Mouse (Mus musculus) limb, embryonic 14.5 days (tissue): Measurements from ENCODE around the gene Olfr1008. TPM values are rescaled to one million over a fixed set of nuclear protein-coding genes. Genes with fewer than 3 reads are reported as not detected.
"Not testable (repeated sequence)": the region's sequence is repeated elsewhere in the genome, so short reads cannot be mapped to it uniquely, and the experiment has no call there.

Experiments
- ATAC-seq: fragments of 200-750 bp; cut with Nextera tagmentation; 2 replicates; pipeline ENCODE4 v1.8.0; 2017; ENCODE audit warnings: low read depth, moderate number of reproducible peaks, moderate TSS enrichment; ENCODE audit not compliant: low FRiP score
- DNase-seq: peaks from one replicate; pipeline ENCODE4 v3.0.0-alpha.2; 2015; ENCODE audit warnings: low spot score
- H3K27ac ChIP-seq: fragments of 300-500 bp; sonication (generic); replicated peaks from 2 replicates; pipeline ENCODE4 v1.5.1; 2014; ENCODE audit warnings: low read depth, mild to moderate bottlenecking, low read length, moderate library complexity, mixed read lengths
- H3K27me3 ChIP-seq: fragments of 300-500 bp; sonication (generic); 2 replicates; pipeline ENCODE4 v1.6.1; 2014; ENCODE audit warnings: low read length, mixed read lengths; ENCODE audit not compliant: control insufficient read depth, insufficient read depth
- H3K36me3 ChIP-seq: fragments of 300-500 bp; sonication (generic); 2 replicates; pipeline ENCODE4 v1.6.1; 2014; ENCODE audit warnings: mild to moderate bottlenecking, low read length, moderate library complexity, mixed read lengths; ENCODE audit not compliant: control insufficient read depth, insufficient read depth
- H3K4me1 ChIP-seq: fragments of 300-500 bp; sonication (generic); 2 replicates; pipeline ENCODE4 v1.6.1; 2014; ENCODE audit warnings: antibody characterized with exemption, low read length, mixed read lengths; ENCODE audit not compliant: control insufficient read depth, insufficient read depth
- H3K4me2 ChIP-seq: fragments of 300-500 bp; sonication (generic); replicated peaks from 2 replicates; pipeline ENCODE4 v1.6.1; 2014; ENCODE audit warnings: low read depth, mild to moderate bottlenecking, low read length, moderate library complexity; ENCODE audit not compliant: severe bottlenecking
- H3K4me3 ChIP-seq: fragments of 300-500 bp; sonication (generic); replicated peaks from 2 replicates; pipeline ENCODE4 v1.5.1; 2014; ENCODE audit warnings: low read length
- H3K9ac ChIP-seq: fragments of 300-500 bp; sonication (generic); 2 replicates; pipeline ENCODE4 v1.6.1; 2014; ENCODE audit warnings: mild to moderate bottlenecking, low read depth, low read length, moderate library complexity; ENCODE audit not compliant: severe bottlenecking
- H3K9me3 ChIP-seq: fragments of 300-500 bp; sonication (generic); 2 replicates; pipeline ENCODE4 v1.6.1; 2016; ENCODE audit warnings: low read length; ENCODE audit not compliant: control insufficient read depth
- POLR2A ChIP-seq: fragments of 200-500 bp; IDR thresholded peaks from 2 replicates; pipeline ENCODE4 v1.8.0; 2012; ENCODE audit warnings: inconsistent platforms, mild to moderate bottlenecking, moderate library complexity, borderline replicate concordance; ENCODE audit not compliant: insufficient read depth, insufficient read length; ENCODE audit errors: extremely low read depth
- WGBS: fragments of 180-500 bp; shearing (Covaris S2); extraction: QIAGEN DNeasy Blood & Tissue Kit; methylation state at CpG from one replicate; pipeline ENCODE4 v1.1.7; 2014; 5-methylcytosine and 5-hydroxymethylcytosine counted together
- polyA plus RNA-seq, 2 experiments: library from polyadenylated mRNA; depleted of rRNA in 1 of 2; stranded (reverse) in 1 of 2; unstranded in 1 of 2; fragments of >200 nt; fragmentation: Nextera tagmentation in 1 of 2; extraction: Ambion mirVana in 1 of 2; gene quantifications; 2 replicates each; pipeline versions ENCODE4 v1.2.1 to v1.2.3; 2012 to 2014

Gene Olfr1008
- polyA plus RNA-seq (2012; rRNA removed): not detected in 2 replicates
- not detected in 2 replicates for polyA plus RNA-seq (2014; fragmentation: Nextera tagmentation; extraction: Ambion mirVana)

- H3K4me3 ChIP-seq: no peak within 1 kb of the TSS
- no peak within 1 kb of the TSS for H3K9ac ChIP-seq
- DNase-seq (no peak), ATAC-seq (no peak)
- H3K27me3 ChIP-seq: no peaks in the 10 kb centered on the region
- no peaks in the 10 kb centered on the region for H3K36me3 ChIP-seq
- no peak within 1 kb of the TSS for H3K4me2 ChIP-seq
- no peak within 1 kb of the TSS for H3K27ac ChIP-seq
- no peaks in the 10 kb centered on the region for H3K4me1 ChIP-seq
- TF ChIP-seq POLR2A: no peak
- no peaks in the 10 kb centered on the region for H3K9me3 ChIP-seq
Measured at GRCm38 (mm10) chr2:85689131-85689530, at the start of gene Olfr1008. TSS of gene Olfr1008 (plus strand) at chr2:85689431.

DNA sequence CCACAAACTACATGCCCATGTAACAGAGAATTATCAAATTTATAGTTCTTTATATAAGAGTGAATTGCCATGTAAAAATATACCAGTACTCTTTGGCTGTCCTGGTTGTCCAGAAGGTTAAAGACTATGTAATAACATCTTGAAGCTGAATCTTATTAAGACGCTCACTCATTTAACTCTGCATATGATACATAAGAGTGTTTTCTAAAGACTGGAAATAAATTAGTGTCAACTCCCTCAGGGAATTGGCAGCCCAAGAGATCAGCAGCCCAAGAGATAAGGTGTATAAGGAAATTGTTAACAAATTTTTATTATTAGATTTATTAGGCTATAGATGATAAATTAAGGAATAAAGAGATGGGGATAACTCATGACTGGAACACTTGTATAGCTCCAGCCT, 38.6 kb upstream of the Olfr1008 start, which contains the start of gene Olfr1002:
Olfr1002 (minus strand) TSS at position 101 of the 400 bp plus-strand sequence.
- WGBS: 89% methylated on average over 1 of the region's 1 CpGs
- no peak for TF ChIP-seq POLR2A
- Histone ChIP-seq H3K4me2 (no peak within 1 kb of the TSS), H3K4me1 (no peaks in the 10 kb centered on the region), H3K4me3 (no peak within 1 kb of the TSS), H3K36me3 (no peaks in the 10 kb centered on the region), H3K9ac (no peak within 1 kb of the TSS), H3K9me3 (no peaks in the 10 kb centered on the region), H3K27me3 (no peaks in the 10 kb centered on the region), H3K27ac (no peak within 1 kb of the TSS)
- no peak for DNase-seq
- no peak for ATAC-seq

DNA sequence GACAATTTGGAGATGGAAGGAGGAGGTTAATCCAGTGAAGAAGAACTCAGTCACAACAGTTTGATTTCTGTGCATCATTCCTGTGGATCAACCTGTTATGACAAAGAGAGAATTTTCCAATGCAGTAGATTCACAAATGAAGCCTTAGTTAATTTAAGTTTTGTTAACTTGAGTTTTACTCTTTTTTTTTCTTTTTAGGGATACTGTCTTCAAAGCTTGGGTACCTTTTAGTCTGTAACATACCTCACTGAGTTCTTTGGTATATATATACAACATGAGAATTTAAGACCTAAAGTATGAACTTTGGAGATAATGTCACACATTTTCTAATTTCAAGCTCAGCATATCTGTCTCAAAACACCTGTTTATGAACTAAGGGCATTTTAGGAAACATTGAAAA, 24.9 kb upstream of the Olfr1008 start, which contains the start of gene Olfr154:
Olfr154 (minus strand) TSS at position 101 of the 400 bp plus-strand sequence.
- not testable (repeated sequence) for H3K9me3 ChIP-seq, H3K27me3 ChIP-seq, H3K9ac ChIP-seq, H3K4me1 ChIP-seq, DNase-seq, H3K4me2 ChIP-seq, H3K27ac ChIP-seq, H3K4me3 ChIP-seq, ATAC-seq, H3K36me3 ChIP-seq

DNA sequence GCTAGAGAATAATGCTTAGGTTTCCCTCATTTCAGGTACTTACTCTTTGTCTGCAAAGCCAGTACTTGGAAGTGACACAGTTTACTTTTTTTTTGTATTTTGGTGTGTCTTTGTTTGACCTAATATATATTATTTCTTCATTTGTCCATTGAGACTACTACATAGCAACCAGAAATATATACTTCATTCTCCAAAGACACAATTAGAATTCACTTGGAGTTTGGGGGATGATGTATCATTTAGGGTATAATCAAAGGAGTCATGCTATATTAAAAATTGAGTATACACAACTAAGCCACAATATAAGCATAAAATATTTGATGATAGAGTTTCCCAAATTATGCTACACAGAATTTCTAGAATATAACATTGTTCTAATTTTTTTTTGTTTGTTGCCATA, 10.6 kb upstream of the Olfr1008 start, which contains the start of gene Olfr1006:
Olfr1006 (minus strand) TSS at position 101 of the 400 bp plus-strand sequence.
- H3K27ac ChIP-seq: no peak within 1 kb of the TSS
- H3K27me3 ChIP-seq: no peaks in the 10 kb centered on the region
- no peak within 1 kb of the TSS for H3K4me3 ChIP-seq
- ATAC-seq (no peak), DNase-seq (no peak)
- H3K36me3 ChIP-seq: no peaks in the 10 kb centered on the region
- no peaks in the 10 kb centered on the region for H3K9me3 ChIP-seq
- no peak within 1 kb of the TSS for H3K9ac ChIP-seq
- no peak within 1 kb of the TSS for H3K4me2 ChIP-seq
- H3K4me1 ChIP-seq: no peaks in the 10 kb centered on the region
- no peak for TF ChIP-seq POLR2A

DNA sequence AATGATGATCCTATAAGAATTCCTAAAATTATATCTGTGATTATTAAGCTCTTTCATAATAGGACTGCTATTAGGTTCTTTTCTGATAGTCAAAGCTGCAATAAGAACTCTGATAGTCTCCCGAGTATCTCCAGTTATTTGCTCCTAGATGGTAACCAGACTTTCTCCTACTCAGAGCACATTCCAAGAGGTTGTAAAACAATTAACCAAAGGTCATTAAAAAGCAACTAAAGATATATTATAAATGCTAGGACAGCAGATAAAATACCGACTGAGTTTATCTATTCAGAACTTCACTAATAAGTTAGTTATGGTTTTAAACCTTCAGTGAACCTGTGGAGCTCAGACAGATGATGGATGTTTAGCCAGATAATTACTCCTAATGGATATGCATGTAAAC, 21.4 kb downstream of the Olfr1008 start:
- H3K36me3 ChIP-seq, H3K4me1 ChIP-seq, H3K9ac ChIP-seq, ATAC-seq, H3K27ac ChIP-seq, H3K27me3 ChIP-seq, H3K9me3 ChIP-seq, H3K4me2 ChIP-seq, DNase-seq, H3K4me3 ChIP-seq: not testable (repeated sequence)
- WGBS: 32% methylated on average over 2 of the region's 2 CpGs

DNA sequence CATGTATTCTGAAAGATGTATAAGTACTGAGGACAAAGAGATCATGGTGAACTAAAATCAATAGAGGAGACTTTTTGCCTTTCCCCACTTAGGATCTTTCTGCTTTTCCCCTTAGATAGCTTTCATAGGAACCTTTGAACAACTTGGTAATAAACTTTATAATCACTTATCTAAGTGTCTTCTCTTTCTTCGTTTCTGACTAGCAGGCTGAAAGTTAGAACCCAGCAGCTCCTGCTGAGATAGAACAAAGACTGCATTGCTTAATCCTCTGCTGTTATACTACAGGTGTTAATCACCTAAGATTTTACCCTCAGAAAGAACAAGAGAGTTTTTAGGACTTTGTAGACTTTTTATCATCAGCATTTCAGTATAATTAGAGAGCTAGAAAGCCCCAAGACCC, 21.9 kb downstream of the Olfr1008 start:
- 27% methylated on average over 1 of the region's 1 CpGs for WGBS
- no peak overlapping the region for H3K27ac ChIP-seq
- ATAC-seq: no peak

More for the DNA sequence above, 21.9 kb downstream of the Olfr1008 start:
- TF ChIP-seq POLR2A: no peak
- Histone ChIP-seq H3K9me3 (no peaks in the 10 kb centered on the region), H3K4me2 (no peak overlapping the region), H3K9ac (no peak overlapping the region), H3K36me3 (no peaks in the 10 kb centered on the region), H3K27me3 (no peaks in the 10 kb centered on the region), H3K4me3 (no peak overlapping the region), H3K4me1 (no peaks in the 10 kb centered on the region)
- DNase-seq: no peak
